Mouse (Mus musculus) erythroblast, embryonic 14.5 days (primary cell): ENCODE data around the gene Adck1.

Experiments used
- GATA1 ChIP-seq: IDR thresholded peaks from 2 replicates; pipeline ENCODE4 v1.6.1; 2012; ENCODE audit warnings: low read length, inconsistent platforms, mixed read lengths
- TAL1 ChIP-seq: IDR thresholded peaks from 3 replicates; pipeline ENCODE4 v1.6.1; 2012; ENCODE audit warnings: low read length, inconsistent platforms, mixed read lengths

GRCm38 (mm10) chr12:88314556-88314955 lies 45.8 kb upstream of the Adck1 start:
- TF ChIP-seq GATA1 (no peak), TAL1 (no peak)
